Mouse (Mus musculus) gastrocnemius, adult 18-20 months (tissue): ENCODE data around the gene AW011738. TPM values are rescaled to one million over a fixed set of nuclear protein-coding genes. Genes with fewer than 3 reads are reported as not detected.

Experiments used
- DNase-seq: peaks from one replicate; pipeline ENCODE4 v3.0.0; 2021; ENCODE audit warnings: low spot score
- long read RNA-seq, 2 experiments: library from polyadenylated mRNA; stranded (forward); transcript quantifications; one replicate each; pipeline ENCODE4 v2.0.0; 2021
- total RNA-seq, 2 experiments: library from RNA; stranded (reverse); gene quantifications; 2 replicates each; pipeline ENCODE4 v1.2.3; 2021

Gene AW011738
- 1 to 10 TPM; 3.7 to 4.9 TPM for total RNA-seq
- long read RNA-seq, experiment 1, partial matches to known transcripts, result 0 of 2 reads
- long read RNA-seq, experiment 1, other reads (novel, unspliced or antisense), result 0 of 2 reads
- long read RNA-seq, experiment 2, partial matches to known transcripts, result 0 of 3 reads
- long read RNA-seq, experiment 2, other reads (novel, unspliced or antisense), result 1 of 3 reads

GRCm38 (mm10) chr4:156203001-156203412, at the start of gene AW011738:
TSS of gene AW011738 (plus strand) at chr4:156203304.
- peak; percentile 75 for DNase-seq

- no peak for DNase-seq
These were observed 48.3 kb upstream of the AW011738 start for GRCm38 (mm10) chr4:156154771-156155170.

- no peak for DNase-seq
These were observed 36.6 kb upstream of the AW011738 start for GRCm38 (mm10) chr4:156166477-156166876.

GRCm38 (mm10) chr4:156168611-156169010, 34.5 kb upstream of the AW011738 start:
- no peak for DNase-seq

GRCm38 (mm10) chr4:156169129-156169528, 34.0 kb upstream of the AW011738 start:
- no peak for DNase-seq

- DNase-seq, result no peak
These were observed 31.3 kb upstream of the AW011738 start for GRCm38 (mm10) chr4:156171828-156172227.

- no peak for DNase-seq
These were observed 25.5 kb upstream of the AW011738 start for GRCm38 (mm10) chr4:156177630-156178029.

GRCm38 (mm10) chr4:156183747-156184146, 19.4 kb upstream of the AW011738 start:
- no peak for DNase-seq

GRCm38 (mm10) chr4:156184291-156184954, 18.7 kb upstream of the AW011738 start:
- DNase-seq, result no peak

- DNase-seq, result no peak
These were observed 17.6 kb upstream of the AW011738 start for GRCm38 (mm10) chr4:156185456-156185949.

GRCm38 (mm10) chr4:156185950-156186850, 16.9 kb upstream of the AW011738 start:
- no peak for DNase-seq

- no peak for DNase-seq
These were observed 14.8 kb upstream of the AW011738 start for GRCm38 (mm10) chr4:156188162-156188810.

- DNase-seq, result no peak
These were observed 14.2 kb upstream of the AW011738 start for GRCm38 (mm10) chr4:156188811-156189323.

- DNase-seq, result no peak
These were observed 10.5 kb upstream of the AW011738 start for GRCm38 (mm10) chr4:156192421-156193199.

GRCm38 (mm10) chr4:156193200-156193590, 9.9 kb upstream of the AW011738 start:
- DNase-seq, result no peak

GRCm38 (mm10) chr4:156193906-156194305, 9.2 kb upstream of the AW011738 start:
- no peak for DNase-seq

GRCm38 (mm10) chr4:156194346-156194745, 8.8 kb upstream of the AW011738 start:
- DNase-seq, result no peak

GRCm38 (mm10) chr4:156195927-156196870, 6.9 kb upstream of the AW011738 start:
- peak; percentile 20 for DNase-seq

GRCm38 (mm10) chr4:156197131-156197828, 5.8 kb upstream of the AW011738 start, which contains the start of gene Agrn:
TSS of gene Agrn (minus strand) at chr4:156197488.
- peak; percentile 64 for DNase-seq
